Mouse (Mus musculus) brain, embryonic 14.5 days (tissue): ENCODE data around the gene Robo1.

Experiments used
- CTCF ChIP-seq: fragments of 200-500 bp; IDR thresholded peaks from 2 replicates; pipeline ENCODE4 v1.5.1; 2012; ENCODE audit warnings: inconsistent platforms, mild to moderate bottlenecking, moderate library complexity, borderline replicate concordance; ENCODE audit not compliant: insufficient read depth, insufficient read length; ENCODE audit errors: extremely low read depth
- POLR2A ChIP-seq: fragments of 200-500 bp; IDR thresholded peaks from 2 replicates; pipeline ENCODE4 v1.6.1; 2012; ENCODE audit warnings: mild to moderate bottlenecking, inconsistent platforms, borderline replicate concordance; ENCODE audit not compliant: poor library complexity, insufficient read depth, insufficient read length, severe bottlenecking; ENCODE audit errors: extremely low read depth

DNA sequence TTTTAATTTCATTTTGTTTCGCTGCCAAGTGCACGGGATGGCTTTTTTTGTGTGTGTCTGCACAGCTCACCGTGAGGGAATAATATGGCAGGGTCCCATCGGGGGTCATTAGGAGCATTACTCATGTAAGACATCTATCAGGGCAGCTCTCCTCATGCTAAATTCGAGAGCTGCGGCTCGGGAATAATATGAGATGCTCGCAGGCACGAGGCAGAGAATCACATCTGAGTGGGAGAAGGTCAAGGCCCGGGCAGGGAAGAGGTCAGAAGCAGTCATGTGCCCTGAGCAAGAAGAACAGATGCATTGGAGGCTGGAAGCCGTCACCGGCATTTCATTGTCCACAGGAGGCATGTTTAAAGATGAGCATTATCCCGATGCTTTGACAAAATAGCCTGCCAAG lies 370.3 kb downstream of the Robo1 start:
- TF ChIP-seq POLR2A (no peak), CTCF (no peak)
